Mouse (Mus musculus) gastrocnemius, adult 2 months (tissue): Measurements from ENCODE around the gene Morc3. TPM values are rescaled to one million over a fixed set of nuclear protein-coding genes. Genes with fewer than 3 reads are reported as not detected.
A peak's percentile ranks its signal among the peaks of the same experiment; 100 is the strongest.
"Not testable (repeated sequence)": the region's sequence is repeated elsewhere in the genome, so short reads cannot be mapped to it uniquely, and the experiment has no call there.

Experiments used
- DNase-seq: peaks from one replicate; pipeline ENCODE4 v3.0.0; 2022
- H3K27ac ChIP-seq: fragments of 200-600 bp; 2 replicates; pipeline ENCODE4 v1.8.1; 2022; ENCODE audit warnings: mild to moderate bottlenecking
- H3K4me3 ChIP-seq: fragments of 200-600 bp; 2 replicates; pipeline ENCODE4 v1.8.1; 2022; ENCODE audit warnings: mild to moderate bottlenecking, moderate library complexity
- CTCF ChIP-seq: fragments of 200-600 bp; IDR thresholded peaks from 2 replicates; pipeline ENCODE4 v1.8.1; 2022; ENCODE audit warnings: antibody characterized with exemption, mild to moderate bottlenecking, moderate library complexity
- intact Hi-C: fragments of 180-260 bp; cut with DNase I; formaldehyde crosslinking; loops from one replicate; pipeline ENCODE4 v1.15.1; 2025
- total RNA-seq, 2 experiments: library from RNA; stranded (reverse); gene quantifications; 2 replicates each; pipeline ENCODE4 v1.2.3; 2021

Morc3 gene
- total RNA-seq, 2 experiments from 2014 or later, result 10.2 to 14.1 TPM

DNA sequence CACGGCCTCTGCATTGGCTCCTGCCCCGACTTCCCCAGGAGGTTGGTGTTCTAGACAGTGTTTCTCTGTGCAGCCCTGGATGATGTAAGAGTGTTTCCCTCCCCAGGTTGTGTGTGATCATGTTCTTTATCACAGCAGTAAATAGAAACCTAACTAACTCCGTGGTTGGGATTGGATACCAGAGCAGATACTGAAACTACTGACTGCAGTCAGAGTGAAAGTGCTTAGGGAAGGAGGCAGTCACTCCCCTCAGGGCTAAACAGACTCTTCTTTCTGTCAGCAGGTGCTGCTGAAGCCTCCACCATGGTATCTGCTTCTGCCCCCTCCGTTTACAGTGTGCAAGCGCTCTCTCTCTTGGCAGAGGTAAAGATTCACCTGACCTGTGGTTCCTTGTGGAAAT is 33.3 kb upstream of the Morc3 start:
- no peak for TF ChIP-seq CTCF
- no peak for DNase-seq
- intact Hi-C loops, result no loop called here
- H3K4me3 ChIP-seq, result no peak overlapping the region
- no peak overlapping the region for H3K27ac ChIP-seq

DNA sequence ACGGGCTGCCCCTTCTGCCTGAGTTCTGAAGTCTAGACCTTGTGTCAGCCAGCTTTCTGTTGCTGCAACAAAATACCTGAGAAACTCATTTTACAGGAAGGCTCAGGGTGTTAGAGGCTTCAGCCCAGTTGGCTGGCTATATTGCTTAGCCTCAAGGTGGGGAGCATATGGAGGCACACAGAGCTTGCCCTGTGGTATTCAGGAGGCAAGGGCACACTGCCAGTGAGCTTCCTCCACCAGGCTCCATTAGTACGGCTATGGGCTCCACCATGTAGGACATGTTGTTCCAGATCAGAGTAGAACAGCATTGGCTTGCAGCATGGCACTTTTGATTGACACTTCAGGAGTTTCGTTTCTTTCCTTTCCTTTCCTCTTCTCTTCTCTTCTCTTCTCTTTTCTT is 32.9 kb upstream of the Morc3 start:
- no peak overlapping the region for H3K4me3 ChIP-seq
- H3K27ac ChIP-seq, result no peak overlapping the region
- no peak for TF ChIP-seq CTCF
- intact Hi-C loops, result no loop called here
- no peak for DNase-seq

DNA sequence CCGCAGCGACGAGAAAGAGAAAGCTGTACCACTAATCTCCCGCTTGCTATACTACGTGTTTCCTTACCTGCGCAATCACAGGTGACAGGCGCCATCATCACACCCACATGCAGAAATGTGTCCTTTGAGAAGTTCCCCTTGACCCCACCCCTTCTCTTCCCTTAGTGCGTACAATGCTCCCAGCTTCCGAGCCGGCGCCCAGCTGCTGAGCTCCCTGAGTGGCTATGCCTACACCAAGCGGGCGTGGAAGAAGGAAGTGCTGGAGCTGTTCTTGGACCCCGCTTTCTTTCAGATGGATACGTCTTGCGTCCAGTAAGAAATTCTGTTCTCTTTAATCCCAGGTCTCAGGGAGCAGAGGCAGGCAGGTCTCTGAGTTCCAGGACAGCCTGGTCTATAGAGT is 32.0 kb upstream of the Morc3 start:
- no peak for DNase-seq
- TF ChIP-seq CTCF, result no peak
- intact Hi-C loops, result no loop called here
- H3K4me3 ChIP-seq, result no peak overlapping the region
- no peak overlapping the region for H3K27ac ChIP-seq

DNA sequence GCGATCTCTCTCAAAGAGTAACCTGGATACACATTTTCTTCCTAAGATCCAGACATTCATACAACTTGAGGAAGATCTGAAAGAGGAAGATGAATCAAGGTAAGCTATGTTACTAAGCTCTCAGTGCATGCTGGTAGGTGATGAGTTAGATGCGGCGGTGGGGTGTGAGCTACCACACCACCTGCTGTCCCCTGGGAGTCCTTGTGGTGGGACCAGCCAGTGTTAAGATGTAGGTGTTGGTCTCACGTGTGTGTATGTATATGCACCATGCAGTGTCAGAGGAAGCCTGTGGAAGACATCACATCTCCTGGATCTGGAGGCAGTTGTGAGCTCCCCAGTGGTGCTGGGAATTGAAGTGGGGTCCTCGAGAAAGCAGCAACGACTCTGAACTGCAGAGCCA is 24.8 kb upstream of the Morc3 start:
- Histone ChIP-seq H3K4me3 (no peak overlapping the region), H3K27ac (no peak overlapping the region)
- intact Hi-C loops, result no loop called here
- no peak for TF ChIP-seq CTCF
- DNase-seq, result no peak

DNA sequence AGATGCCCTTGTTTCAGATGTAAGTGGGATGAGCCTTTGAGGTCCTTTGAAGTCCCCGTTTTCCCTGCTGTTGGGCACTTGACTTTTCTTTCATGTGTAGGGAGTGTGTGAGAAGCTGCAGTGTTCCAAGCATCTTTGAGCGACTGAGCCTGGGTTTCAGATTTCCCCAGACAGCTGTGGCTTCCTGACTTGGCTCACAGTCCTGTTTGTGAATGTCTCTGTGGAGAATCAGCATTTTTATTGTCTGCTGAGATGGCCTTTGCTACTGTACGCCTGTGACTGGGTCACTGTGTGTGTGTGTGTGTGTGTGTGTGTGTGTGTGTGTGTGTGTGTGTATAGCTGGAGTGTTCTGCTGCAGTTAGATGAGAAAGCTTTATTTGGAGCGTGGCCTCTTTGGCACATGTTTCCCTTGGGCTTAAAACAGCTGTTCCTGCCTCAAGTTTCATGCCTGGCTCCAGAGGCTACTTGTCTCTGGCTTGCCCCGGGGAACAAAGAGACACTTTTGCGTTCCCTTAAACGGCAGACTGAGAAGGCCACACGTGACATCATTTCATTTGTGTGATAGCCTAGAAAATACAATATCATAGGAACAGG is 23.9 kb upstream of the Morc3 start:
- intact Hi-C loops, result no loop called here
- peak overlapping the region; percentile 77 for H3K27ac ChIP-seq
- TF ChIP-seq CTCF, result no peak
- peak overlapping the region; percentile 21 for H3K4me3 ChIP-seq
- peak; percentile 80 for DNase-seq

DNA sequence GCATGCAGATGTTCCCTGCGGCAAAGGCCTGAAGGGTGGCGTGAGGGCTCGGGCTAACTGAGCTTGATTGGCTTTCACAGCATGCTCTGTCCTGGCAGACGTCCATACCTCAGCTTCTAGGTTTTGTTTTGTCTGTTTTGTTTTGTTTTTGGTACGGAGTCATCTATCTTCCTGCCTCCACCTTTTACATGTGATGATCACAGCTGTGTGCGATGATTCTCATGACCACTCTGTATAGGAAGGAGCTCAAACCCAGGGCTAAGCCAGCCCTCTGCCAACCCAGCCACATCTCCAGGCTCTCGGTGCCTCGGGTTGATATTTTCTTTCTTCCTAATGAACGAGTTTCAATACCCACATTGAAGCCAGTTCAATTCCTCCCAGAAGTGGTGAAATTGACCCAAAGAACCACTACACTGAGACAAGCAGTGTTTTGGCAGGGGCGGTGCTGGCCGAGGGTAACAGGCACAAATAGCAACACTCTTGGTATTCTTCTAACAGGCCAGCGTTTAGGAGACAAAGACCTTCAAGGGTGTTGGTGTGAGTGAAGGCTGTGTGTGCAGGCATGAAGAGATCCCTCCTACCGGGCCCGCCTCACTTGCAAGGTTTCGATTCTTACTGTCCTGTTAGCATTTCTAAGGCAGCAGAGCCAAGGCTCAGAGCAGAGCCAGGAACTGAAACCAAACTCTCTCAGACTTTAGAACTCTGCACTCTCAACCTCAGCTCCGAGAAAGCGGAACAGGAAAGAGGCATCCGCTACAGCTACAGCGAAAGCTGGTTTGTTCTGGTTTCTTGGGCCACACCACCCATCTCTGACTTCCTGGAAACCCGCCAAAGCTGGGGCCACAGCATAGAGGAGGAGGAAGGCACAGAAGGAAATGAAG is 15.8 kb upstream of the Morc3 start:
- peak; percentile 75 for DNase-seq
- H3K27ac ChIP-seq, result peak overlapping the region; percentile 88
- H3K4me3 ChIP-seq, result peak overlapping the region; percentile 62
- intact Hi-C loops, result no loop called here
- TF ChIP-seq CTCF, result no peak

DNA sequence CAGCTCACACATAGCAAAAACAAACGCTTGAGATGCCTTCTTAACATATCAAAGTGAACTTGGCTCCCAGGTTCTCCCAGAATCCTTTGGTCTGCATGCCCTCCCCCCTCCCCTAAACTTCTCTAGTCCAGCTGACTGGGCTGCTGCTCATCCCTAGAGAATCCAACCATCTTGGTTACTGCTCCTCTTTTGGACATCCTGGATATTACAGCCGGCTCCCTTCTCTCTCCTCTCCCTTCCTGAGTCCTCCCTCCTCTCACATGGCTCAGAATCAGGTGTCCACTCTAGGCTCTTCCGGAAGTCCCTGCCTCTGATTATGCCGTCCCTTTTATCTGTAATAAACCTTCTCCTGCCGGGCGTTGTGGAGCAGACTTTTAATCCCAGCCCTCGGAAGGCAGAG is 15.1 kb upstream of the Morc3 start:
- no peak for TF ChIP-seq CTCF
- no peak for DNase-seq
- H3K4me3 ChIP-seq, result peak overlapping the region; percentile 62
- intact Hi-C loops, result no loop called here
- H3K27ac ChIP-seq, result peak overlapping the region; percentile 88

DNA sequence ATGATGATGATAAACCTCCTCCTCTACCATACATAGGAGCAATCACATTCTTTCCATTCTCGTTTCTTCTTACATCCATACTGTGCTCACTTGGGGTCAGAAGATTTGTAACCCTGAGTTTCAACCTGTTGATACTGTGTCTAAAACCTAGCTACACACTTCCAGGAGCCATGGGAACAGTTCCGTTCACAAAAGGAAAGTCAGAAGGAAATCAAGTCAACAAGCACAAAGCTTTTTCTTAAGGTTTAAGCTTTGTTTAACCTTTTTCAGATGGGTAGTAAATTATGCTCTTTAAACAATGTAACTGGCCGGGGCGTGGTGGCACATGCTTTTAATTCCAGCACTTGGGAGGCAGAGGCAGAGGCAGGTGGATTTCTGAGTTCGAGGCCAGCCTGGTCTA is 14.6 kb upstream of the Morc3 start:
- DNase-seq, result no peak
- TF ChIP-seq CTCF, result no peak
- Histone ChIP-seq H3K27ac (peak overlapping the region; percentile 88; the same call in 1 of the 2 replicates), H3K4me3 (no peak overlapping the region)
- intact Hi-C loops, result no loop called here

DNA sequence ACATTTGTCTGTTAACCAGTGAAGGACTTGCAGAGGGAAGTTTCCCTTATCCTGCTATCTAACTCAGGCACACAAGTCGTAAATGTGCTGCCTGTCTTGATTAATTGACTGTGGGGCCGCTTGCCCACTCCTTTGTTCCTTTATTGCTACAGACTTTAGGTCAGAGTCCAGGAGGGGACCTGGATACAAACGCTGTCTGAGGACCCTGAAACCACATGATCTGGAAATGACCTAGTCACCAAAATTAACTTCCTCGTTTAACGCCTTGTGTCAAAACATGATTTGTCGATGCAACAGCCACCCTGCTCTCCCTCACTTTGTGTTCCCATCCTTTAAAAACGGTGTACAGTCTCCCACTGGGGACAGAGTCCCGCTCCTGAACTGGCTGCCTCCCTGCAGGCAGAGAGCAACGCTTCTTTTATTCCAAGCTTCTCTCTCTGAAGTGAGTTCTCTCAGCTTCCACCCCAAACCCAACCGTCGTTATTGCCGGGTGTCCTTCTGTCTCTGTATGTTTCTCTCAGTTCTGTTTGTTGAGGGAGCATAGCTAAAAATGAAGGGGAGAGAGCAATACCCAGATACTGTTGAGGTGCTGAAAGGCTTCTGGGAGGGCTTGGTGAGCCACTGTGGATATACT is 13.1 kb upstream of the Morc3 start:
- Histone ChIP-seq H3K4me3 (no peak overlapping the region), H3K27ac (peak overlapping the region; percentile 52; the same call in 1 of the 2 replicates)
- DNase-seq, result no peak
- TF ChIP-seq CTCF, result no peak
- intact Hi-C loops, result no loop called here

DNA sequence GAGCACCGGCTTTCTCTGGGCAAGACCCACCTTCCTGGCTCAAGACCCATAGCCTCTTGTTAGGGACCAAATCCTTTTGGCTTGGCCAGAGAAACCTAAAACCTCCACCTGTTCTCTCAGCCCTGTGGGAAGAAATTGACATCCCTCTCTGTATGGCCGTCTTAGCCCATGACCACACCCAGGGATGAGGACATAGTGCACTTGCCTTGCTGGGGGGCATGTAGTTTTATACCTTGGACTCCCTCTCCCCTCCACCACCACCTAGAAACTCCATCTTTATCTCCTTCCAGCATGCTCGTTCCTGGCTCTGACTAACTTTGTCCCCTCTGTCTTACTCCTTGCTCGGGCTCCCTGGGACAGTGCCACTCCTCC is 12.6 kb upstream of the Morc3 start:
- H3K4me3 ChIP-seq, result no peak overlapping the region
- no peak for TF ChIP-seq CTCF
- intact Hi-C loops, result no loop called here
- DNase-seq, result no peak
- H3K27ac ChIP-seq, result peak overlapping the region; percentile 52; the same call in 1 of the 2 replicates

DNA sequence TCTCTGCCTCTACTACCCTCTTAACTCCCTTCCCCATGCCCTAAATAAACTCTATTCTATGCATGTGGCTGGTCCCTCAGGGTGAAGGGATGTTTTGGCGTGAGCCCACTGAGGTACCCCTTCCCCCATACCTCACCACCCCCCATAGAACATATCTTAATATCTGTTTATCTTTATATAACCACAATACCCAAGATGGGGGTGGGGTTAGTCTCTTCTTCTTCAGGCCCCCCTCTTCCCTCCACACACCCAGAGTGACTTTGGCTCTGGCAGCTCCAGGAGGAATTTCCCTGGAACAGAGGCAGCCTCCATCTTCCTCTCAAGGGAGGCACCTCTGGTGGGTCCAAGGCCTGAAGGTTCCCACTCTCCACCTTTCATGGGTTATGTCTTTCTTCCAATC is 11.9 kb upstream of the Morc3 start:
- DNase-seq, result no peak
- Histone ChIP-seq H3K27ac (no peak overlapping the region), H3K4me3 (no peak overlapping the region)
- no peak for TF ChIP-seq CTCF
- intact Hi-C loops, result no loop called here

DNA sequence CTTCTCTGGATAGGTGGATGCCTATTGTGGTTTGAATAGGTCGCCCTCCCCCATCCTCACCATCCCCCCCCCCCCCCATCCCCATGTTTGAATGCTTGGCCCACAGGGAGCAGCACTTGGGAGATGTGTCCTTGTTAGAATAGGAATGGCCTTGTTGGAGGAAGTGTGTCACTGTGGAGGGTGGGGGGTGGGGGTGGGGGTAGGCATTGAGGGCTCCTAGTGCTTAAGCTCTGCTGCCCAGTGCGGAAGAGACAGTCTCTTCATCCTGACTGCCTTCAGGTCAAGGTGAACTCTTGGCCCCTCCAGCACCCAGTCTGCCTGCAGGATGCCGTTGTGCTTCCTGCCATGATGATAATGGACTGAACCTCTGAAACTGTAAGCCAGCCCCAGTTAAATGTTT is 10.2 kb upstream of the Morc3 start:
- intact Hi-C loops, result no loop called here
- Histone ChIP-seq H3K27ac (no peak overlapping the region), H3K4me3 (no peak overlapping the region)
- DNase-seq, result no peak
- no peak for TF ChIP-seq CTCF

DNA sequence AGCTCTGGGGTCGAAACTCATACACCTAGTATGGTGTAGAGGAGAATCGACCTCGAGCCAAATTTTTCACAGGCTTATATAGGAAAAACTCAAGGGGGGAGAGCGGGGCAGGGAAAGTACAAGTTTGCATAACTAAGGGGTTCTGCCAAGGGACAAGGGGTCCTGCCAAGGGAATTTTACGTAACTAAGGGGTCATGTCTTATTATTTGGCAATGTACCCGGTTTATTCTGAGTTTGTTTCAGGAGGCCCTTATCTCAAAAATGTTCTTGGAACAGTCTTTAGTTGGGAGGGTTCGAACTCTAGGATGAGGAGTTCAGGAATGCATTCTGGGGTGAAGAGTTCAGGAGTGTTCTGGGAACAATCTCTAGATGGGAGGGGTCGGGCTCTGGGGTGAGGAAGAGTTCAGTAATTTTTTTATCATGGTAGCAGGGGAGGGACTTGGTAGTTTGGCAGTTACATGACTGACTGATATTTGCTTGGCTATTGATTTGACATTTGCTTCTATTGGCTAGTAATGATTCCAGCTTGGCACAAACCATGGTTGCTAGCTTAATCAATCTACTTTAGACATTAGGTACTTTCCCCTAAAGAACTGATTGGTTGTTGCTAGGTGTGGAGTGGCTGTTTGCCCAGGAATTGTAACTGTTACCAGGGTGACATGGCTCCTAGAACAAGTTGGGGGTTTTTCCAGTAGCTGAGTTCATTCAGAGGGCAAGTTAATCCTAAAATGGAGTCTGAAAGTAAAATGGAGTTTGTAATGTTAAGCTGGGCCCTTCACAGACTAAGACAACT is 9.3 kb upstream of the Morc3 start:
- intact Hi-C loops, H3K4me3 ChIP-seq, DNase-seq, H3K27ac ChIP-seq: not testable (repeated sequence)
